Mouse (Mus musculus): ENCODE measurements around the gene R3hdml. TPM values are rescaled to one million over a fixed set of nuclear protein-coding genes. Genes with fewer than 3 reads are reported as not detected.

The R3hdml gene
- polyA plus RNA-seq, 1 experiment from 2014 or later, result not detected

DNA sequence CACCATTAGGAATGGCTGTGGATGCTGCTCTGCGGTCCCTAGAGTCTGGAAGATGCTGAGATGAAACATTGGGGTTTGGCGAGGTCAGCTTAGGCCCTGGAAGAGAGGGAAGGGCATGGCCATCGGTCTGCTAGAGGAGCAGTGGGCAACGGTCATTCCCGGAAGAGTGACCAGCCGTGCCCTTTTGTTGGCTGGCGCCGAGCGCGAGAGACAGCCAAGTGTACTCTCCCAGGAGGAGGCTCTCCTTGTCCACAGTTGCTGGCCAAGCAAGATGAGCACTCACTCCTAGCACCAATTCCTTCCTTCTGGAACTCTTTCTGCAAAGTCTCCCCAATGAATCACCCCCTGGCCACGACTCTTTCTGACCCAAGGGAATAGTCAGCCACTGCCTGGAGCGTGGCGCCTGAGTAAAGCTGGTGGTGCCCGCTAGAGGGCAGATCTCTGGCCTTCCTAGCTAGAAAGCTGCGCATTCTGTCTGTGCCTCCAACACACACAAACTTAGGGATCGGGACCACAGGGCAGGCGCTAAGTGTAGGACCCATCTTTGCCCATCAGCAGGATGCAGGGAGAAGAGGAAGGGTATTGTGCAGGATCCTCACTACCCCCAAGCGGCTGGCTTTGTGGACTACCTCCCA lies 11.8 kb upstream of the R3hdml start:
- Histone ChIP-seq H3K27ac (no peak overlapping the region), H3K4me3 (no peak overlapping the region), H3K4me1 (replicated peaks) (peaks cover 8% of the 10 kb centered on the region), H3K36me3 (no peaks in the 10 kb centered on the region), H3K9ac (no peak overlapping the region), H3K9me3 (no peaks in the 10 kb centered on the region), H3K4me2 (no peak overlapping the region), H3K27me3 (peaks cover 18% of the 10 kb centered on the region)
- 54% methylated on average over 18 of the region's 18 CpGs for whole genome bisulfite sequencing
- no peak for ATAC-seq (ENCODE audit: low FRiP score)

DNA sequence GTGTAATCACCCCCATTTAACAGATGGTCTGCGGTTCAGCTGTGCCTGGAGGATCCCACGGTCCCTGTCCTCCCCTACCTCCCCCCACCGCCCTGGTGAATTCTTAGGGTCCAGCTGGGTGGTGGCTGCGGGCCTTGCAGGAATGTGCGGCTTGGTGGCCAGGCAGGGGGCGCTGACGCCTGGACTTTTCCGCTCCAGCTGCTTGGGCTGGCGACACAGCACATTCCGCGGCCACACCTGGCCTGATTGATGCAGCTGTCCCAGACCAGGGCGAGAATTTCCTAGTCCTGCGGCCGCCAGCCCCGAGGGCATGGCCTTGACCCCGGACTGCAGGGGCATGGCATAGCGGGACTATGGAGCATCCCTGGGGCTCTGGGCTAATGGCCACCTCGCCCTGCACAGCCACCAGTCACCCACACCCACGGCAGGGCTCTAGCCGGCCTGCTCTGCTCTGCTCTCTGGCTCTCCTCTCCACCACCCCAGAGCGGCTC lies 10.5 kb upstream of the R3hdml start:
- 1% methylated on average over 21 of the region's 21 CpGs for WGBS
- H3K9me3 ChIP-seq, result no peaks in the 10 kb centered on the region
- H3K36me3 ChIP-seq, result no peaks in the 10 kb centered on the region
- peaks cover 8% of the 10 kb centered on the region for H3K4me1 ChIP-seq (replicated peaks)
- peak overlapping the region; percentile 31 for H3K4me3 ChIP-seq
- ATAC-seq (ENCODE audit: low FRiP score), result 0 out of 2 replicates have a peak, but pooled peaks have one; percentile 36
- H3K27me3 ChIP-seq, result peaks cover 18% of the 10 kb centered on the region
- no peak overlapping the region for H3K27ac ChIP-seq
- H3K4me2 ChIP-seq, result peak overlapping the region; percentile 58
- peak overlapping the region; percentile 66 for H3K9ac ChIP-seq

DNA sequence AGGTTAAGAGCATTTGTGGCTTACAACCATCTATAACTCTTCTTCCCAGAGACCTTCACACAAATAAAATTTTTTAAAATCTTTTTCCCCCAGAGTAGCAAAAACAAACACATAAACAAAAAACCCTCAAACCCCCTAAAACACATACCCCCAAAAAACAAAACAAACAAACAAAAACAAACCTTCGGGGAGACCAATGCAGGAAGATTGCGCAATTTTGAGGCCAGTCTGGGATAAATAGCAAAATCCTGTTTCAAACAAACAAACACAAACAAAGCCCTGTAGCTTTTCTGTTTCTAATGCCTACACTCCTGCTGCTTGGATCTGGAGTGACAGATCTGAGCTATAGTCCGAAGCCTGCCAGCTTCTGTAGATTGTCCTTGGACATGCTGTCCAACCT lies 4.8 kb upstream of the R3hdml start:
- Histone ChIP-seq H3K9me3 (no peaks in the 10 kb centered on the region), H3K9ac (no peak overlapping the region), H3K4me3 (no peak overlapping the region), H3K4me2 (no peak overlapping the region), H3K27ac (no peak overlapping the region), H3K36me3 (no peaks in the 10 kb centered on the region), H3K4me1 (replicated peaks) (peaks cover 6% of the 10 kb centered on the region; the same call in 1 of the 2 replicates), H3K27me3 (no peaks in the 10 kb centered on the region)
- 89% methylated on average over 3 of the region's 3 CpGs for WGBS
- no peak for ATAC-seq (ENCODE audit: low FRiP score)

DNA sequence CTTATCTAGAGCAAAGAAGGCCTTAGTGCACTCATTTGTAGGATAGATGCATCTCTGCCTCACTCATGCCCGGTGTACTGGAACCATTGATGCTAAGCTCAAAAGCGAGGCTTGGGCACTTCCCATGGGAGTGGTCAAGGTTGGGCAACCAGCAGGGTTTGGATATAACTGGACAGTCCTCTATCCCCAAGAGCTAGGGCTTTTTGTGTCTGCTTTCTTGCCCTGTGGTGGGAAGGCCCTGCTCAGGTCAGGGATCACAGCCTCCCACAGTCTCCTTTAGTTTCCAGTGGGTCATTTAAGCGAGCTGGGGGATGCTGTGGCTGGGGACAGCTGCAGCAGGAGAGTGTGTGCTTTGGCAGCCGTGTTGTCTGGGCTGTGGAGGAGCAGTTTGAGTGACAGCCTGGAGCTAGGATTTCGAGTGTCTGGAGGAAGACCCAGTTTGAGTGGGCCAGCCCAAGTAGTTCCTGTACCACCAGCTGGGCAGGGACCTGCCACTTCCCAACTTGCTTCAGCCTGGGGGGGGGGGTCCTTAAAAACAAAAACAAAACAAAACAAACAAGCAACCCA lies 2.3 kb upstream of the R3hdml start:
- ATAC-seq (ENCODE audit: low FRiP score), result no peak
- peaks cover 14% of the 10 kb centered on the region; the same call in 1 of the 2 replicates for H3K4me1 ChIP-seq (replicated peaks)
- no peaks in the 10 kb centered on the region for H3K36me3 ChIP-seq
- H3K4me2 ChIP-seq, result no peak overlapping the region
- no peaks in the 10 kb centered on the region for H3K27me3 ChIP-seq
- H3K9ac ChIP-seq, result no peak overlapping the region
- no peak overlapping the region for H3K4me3 ChIP-seq
- no peaks in the 10 kb centered on the region for H3K9me3 ChIP-seq
- WGBS, result 43% methylated on average over 5 of the region's 5 CpGs
- no peak overlapping the region for H3K27ac ChIP-seq

DNA sequence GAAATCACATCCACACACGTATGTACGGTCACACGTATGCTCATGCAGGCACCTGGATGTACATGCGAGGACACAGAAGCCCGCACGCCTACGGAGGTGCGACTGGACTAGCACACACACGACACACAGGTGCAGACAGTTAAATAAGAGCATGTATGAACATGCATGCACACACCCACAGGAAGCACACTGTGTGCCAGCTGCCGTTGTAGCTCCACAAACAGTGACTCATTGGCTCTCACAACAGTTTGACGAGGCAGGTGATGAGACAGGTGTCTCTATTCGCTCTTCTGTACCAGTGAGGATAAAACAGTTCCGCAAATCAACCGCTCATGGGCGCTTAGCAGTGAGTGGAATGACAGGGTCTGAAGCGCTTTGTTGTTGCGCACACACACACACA lies 1.5 kb upstream of the R3hdml start:
- WGBS, result 92% methylated on average over 17 of the region's 17 CpGs
- no peak overlapping the region for H3K27ac ChIP-seq
- ATAC-seq (ENCODE audit: low FRiP score), result no peak
- H3K4me3 ChIP-seq, result no peak overlapping the region
- no peaks in the 10 kb centered on the region for H3K36me3 ChIP-seq
- H3K4me1 ChIP-seq (replicated peaks), result peaks cover 14% of the 10 kb centered on the region; the same call in 1 of the 2 replicates
- H3K27me3 ChIP-seq, result no peaks in the 10 kb centered on the region
- no peaks in the 10 kb centered on the region for H3K9me3 ChIP-seq
- H3K9ac ChIP-seq, result no peak overlapping the region
- no peak overlapping the region for H3K4me2 ChIP-seq

DNA sequence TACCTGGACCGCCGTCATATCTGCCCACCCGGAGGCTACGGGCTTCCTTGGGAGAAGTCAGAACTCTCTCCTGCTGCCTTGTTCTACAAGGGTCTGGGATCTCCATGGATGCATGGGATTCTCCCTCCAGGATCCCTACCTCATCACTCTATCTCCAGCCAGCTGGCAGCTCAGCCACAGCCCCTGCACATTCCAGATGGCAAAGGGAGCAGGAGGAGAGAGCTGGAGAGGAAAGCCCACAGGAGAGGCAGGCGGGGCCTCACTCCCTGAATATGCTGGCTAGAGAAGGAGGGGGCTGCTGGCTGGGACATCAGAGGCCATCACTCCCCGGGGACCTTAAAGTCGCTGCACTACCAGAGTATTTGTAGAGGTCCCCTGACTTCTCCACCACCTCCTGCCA lies 767 bp upstream of the R3hdml start:
- Histone ChIP-seq H3K4me3 (no peak overlapping the region), H3K9me3 (no peaks in the 10 kb centered on the region), H3K4me1 (replicated peaks) (peaks cover 14% of the 10 kb centered on the region; the same call in 1 of the 2 replicates), H3K27me3 (no peaks in the 10 kb centered on the region), H3K36me3 (no peaks in the 10 kb centered on the region), H3K9ac (no peak overlapping the region; the same call in 1 of the 2 replicates), H3K4me2 (no peak overlapping the region), H3K27ac (no peak overlapping the region)
- 59% methylated on average over 7 of the region's 7 CpGs for WGBS
- ATAC-seq (ENCODE audit: low FRiP score), result no peak

DNA sequence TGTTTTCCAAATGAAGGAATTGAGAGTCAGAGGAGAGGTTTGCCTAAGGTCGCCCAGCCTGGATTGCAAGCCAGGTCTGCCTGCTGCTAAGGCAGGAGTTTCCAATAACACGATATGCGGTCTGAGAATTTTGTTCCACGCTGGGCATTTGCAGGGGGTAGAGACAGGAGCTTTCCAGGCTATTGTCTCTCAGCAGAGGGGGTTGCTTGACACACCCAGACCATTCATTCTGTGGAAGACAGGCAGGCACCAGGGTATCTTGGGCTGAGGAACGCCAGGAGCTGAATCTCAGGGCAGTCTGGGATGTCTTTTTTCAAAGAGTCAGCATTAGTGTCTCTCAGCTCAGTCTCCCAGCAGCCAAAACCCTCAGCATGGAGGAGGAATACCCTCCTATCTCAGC lies 913 bp downstream of the R3hdml start:
- Histone ChIP-seq H3K27ac (no peak overlapping the region), H3K4me1 (replicated peaks) (peaks cover 14% of the 10 kb centered on the region; the same call in 1 of the 2 replicates), H3K4me3 (no peak overlapping the region), H3K9me3 (no peaks in the 10 kb centered on the region), H3K27me3 (no peaks in the 10 kb centered on the region), H3K9ac (0 out of 2 replicates have a peak overlapping the region, but pooled peaks have one; percentile 29), H3K36me3 (no peaks in the 10 kb centered on the region), H3K4me2 (no peak overlapping the region)
- WGBS, result 15% methylated on average over 5 of the region's 5 CpGs
- no peak for ATAC-seq (ENCODE audit: low FRiP score)

DNA sequence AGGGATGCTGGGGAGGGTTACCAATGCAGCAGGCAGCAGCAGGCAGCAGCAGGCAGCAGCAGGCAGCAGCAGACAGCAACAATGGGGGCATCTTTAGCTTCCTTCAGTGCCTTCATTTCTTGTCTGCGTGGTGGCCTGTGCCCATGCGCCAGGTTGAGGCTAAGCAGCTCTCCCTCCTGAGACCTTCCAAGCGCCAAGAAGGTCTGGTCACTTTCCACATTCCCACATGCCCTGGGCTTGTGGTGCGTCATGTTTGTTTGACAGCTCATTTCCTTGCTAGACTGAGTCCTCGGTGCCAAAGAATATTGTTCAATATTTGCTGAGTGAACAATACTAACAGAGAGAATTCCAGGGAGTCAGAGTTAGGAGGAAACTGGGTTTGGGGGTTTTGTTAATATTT lies 1.9 kb downstream of the R3hdml start:
- H3K9me3 ChIP-seq, result no peaks in the 10 kb centered on the region
- H3K9ac ChIP-seq, result no peak overlapping the region
- no peaks in the 10 kb centered on the region for H3K36me3 ChIP-seq
- no peak overlapping the region for H3K27ac ChIP-seq
- peaks cover 14% of the 10 kb centered on the region; the same call in 1 of the 2 replicates for H3K4me1 ChIP-seq (replicated peaks)
- WGBS, result 55% methylated on average over 5 of the region's 5 CpGs
- H3K27me3 ChIP-seq, result no peaks in the 10 kb centered on the region
- H3K4me2 ChIP-seq, result no peak overlapping the region
- ATAC-seq (ENCODE audit: low FRiP score), result no peak
- H3K4me3 ChIP-seq, result no peak overlapping the region

DNA sequence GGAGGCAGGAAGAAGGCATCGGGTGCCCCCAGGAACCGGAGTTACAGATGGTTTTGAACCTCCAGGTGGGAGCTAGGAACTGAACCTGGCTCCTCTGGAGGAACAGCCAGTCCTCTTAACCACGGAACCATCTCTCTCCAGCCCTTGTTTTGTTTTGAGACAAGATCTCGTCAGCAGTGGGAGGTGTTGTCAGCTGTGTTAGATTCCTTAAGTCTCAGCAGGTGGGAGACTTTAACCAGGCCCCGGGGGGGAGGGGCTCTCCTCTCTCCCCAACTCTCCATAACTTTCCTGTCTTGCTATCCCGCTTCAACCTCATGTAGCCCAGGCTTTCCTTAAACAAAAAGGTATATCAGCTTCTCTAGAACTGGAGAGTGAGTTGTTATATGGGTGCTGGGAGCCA lies 2.3 kb downstream of the R3hdml start:
- WGBS, result 38% methylated on average over 6 of the region's 6 CpGs
- Histone ChIP-seq H3K36me3 (no peaks in the 10 kb centered on the region), H3K9ac (no peak overlapping the region), H3K9me3 (no peaks in the 10 kb centered on the region), H3K4me3 (no peak overlapping the region), H3K4me2 (no peak overlapping the region), H3K4me1 (replicated peaks) (peaks cover 14% of the 10 kb centered on the region; the same call in 1 of the 2 replicates), H3K27me3 (no peaks in the 10 kb centered on the region), H3K27ac (no peak overlapping the region)
- no peak for ATAC-seq (ENCODE audit: low FRiP score)

DNA sequence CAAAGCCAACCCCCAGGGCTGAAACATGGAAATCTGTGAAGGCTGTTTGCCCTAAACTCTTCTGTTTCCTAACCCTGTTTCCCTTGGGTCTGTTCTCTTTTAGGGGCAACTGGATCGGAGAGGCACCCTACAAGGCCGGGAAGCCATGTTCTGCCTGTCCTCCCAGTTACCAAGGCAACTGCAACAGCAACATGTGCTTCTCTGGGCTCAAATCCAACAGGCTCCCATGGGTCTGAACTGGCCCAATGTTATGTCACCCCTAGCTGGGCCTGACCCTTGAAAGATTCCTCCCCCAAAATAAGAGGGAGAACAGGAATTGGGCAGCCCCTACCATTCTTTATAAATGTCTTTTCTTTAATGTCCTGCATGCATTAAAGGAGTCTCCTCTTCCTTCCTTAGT lies 10.1 kb downstream of the R3hdml start:
- no peak overlapping the region for H3K9ac ChIP-seq
- H3K4me2 ChIP-seq, result no peak overlapping the region
- H3K4me1 ChIP-seq (replicated peaks), result no peaks in the 10 kb centered on the region
- H3K27ac ChIP-seq, result no peak overlapping the region
- no peak overlapping the region for H3K4me3 ChIP-seq
- H3K9me3 ChIP-seq, result no peaks in the 10 kb centered on the region
- no peak for ATAC-seq (ENCODE audit: low FRiP score)
- no peaks in the 10 kb centered on the region for H3K36me3 ChIP-seq
- no peaks in the 10 kb centered on the region for H3K27me3 ChIP-seq
- 68% methylated on average over 2 of the region's 2 CpGs for WGBS

DNA sequence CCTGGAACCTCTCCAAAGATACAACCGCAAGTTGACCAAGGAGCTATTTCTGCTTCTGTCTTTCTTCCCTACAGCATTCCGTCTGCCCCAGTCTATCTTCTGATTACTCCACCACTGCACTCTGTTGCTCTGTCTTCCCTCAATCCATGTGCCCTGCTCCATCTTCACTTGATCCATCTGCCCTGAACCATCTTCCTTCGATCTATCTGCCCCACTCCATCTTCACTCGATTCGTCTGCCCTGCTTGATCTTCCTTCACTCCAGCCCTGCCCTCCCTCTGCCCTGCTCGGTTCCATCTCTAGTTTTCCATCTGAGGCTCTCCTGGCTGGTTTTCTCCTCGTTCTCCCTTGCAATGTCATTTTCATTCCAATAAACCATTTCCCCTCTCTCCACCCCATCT lies 11.1 kb downstream of the R3hdml start:
- no peak for ATAC-seq (ENCODE audit: low FRiP score)
- H3K4me1 ChIP-seq (replicated peaks), result no peaks in the 10 kb centered on the region
- no peak overlapping the region for H3K27ac ChIP-seq
- no peaks in the 10 kb centered on the region for H3K9me3 ChIP-seq
- H3K9ac ChIP-seq, result no peak overlapping the region
- no peak overlapping the region for H3K4me2 ChIP-seq
- no peaks in the 10 kb centered on the region for H3K27me3 ChIP-seq
- 77% methylated on average over 7 of the region's 7 CpGs for WGBS
- no peaks in the 10 kb centered on the region for H3K36me3 ChIP-seq
- H3K4me3 ChIP-seq, result no peak overlapping the region

DNA sequence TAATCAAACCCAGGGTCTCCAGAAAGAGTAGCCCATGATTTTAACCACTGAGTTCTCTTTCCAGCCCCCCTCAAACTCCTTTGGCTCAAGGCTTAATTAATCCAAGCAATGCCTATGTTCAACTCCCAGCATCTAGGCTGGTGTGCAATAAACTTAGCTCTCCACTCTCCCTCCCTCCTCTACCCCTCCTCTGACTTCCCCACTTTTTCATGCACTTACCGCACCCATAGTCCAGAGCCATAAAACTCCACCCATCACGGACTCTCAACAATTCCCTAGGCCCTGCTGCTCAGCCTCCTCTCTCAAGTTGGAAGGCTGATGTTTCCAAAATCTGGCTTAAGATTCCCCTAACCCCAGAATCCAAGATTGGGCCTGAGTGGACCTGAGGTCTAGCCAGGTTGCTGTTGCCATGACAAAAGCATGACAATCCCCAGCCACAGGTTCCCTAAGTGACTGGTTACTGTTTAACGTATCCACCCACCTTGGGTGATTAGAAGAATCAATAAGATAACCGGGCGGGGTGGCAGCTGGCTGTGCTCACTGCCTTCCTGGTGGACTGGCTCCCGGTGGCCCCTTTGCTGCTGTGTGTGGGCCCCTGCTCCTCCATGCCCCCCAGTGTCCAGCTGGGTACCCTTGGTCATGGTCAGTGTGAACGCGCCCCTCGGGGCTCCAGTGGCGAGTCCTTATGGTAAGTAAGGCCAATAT lies 14.3 kb downstream of the R3hdml start, which contains the start of gene Hnf4a:
TSS of gene Hnf4a (plus strand) at position 509 of the 705 bp plus-strand sequence.
- H3K27ac ChIP-seq, result no peak within 1 kb of the TSS
- no peak within 1 kb of the TSS for H3K4me3 ChIP-seq
- H3K36me3 ChIP-seq, result no peaks in the 10 kb centered on the region
- no peaks in the 10 kb centered on the region for H3K27me3 ChIP-seq
- H3K9ac ChIP-seq, result no peak within 1 kb of the TSS
- 85% methylated on average over 10 of the region's 10 CpGs for WGBS
- no peak for ATAC-seq (ENCODE audit: low FRiP score)
- no peak within 1 kb of the TSS for H3K4me2 ChIP-seq
- H3K4me1 ChIP-seq (replicated peaks), result no peaks in the 10 kb centered on the region
- H3K9me3 ChIP-seq, result no peaks in the 10 kb centered on the region
